Mouse (Mus musculus): Measurements from ENCODE around the gene Pex6. TPM values are rescaled to one million over a fixed set of nuclear protein-coding genes. Genes with fewer than 3 reads are reported as not detected.

Pex6 gene
- polyA plus RNA-seq, 1 experiment from 2014 or later = 18.1 TPM

- Histone ChIP-seq H3K27ac (replicated peaks; ENCODE audit: low read depth, low read length) (peak overlapping the region; percentile 77), H3K27me3 (ENCODE audit: control insufficient read depth, insufficient read depth, low read length) (no peaks in the 10 kb centered on the region), H3K4me1 (ENCODE audit: control insufficient read depth, insufficient read depth, low read length) (peaks cover 15% of the 10 kb centered on the region), H3K4me2 (ENCODE audit: low read depth, severe bottlenecking) (peak overlapping the region; percentile 72), H3K36me3 (ENCODE audit: control insufficient read depth, insufficient read depth, low read length) (peaks cover 4% of the 10 kb centered on the region; the same call in 1 of the 2 replicates), H3K4me3 (ENCODE audit: low read depth, low read length) (peak overlapping the region; percentile 91), H3K9ac (ENCODE audit: low read length) (peak overlapping the region; percentile 85), H3K9me3 (ENCODE audit: control insufficient read depth, low read length) (no peaks in the 10 kb centered on the region)
- DNase-seq (ENCODE audit: low spot score) (no peak), ATAC-seq (ENCODE audit: insufficient number of reproducible peaks, low FRiP score, low TSS enrichment, low read depth) (peak; percentile 82)
- WGBS = 5% methylated on average over 40 of the region's 41 CpGs
Measured at GRCm38 (mm10) chr17:46703971-46704886, 7.0 kb upstream of the Pex6 start.

GRCm38 (mm10) chr17:46704887-46705835 is 6.1 kb upstream of the Pex6 start, which contains the start of gene Ppp2r5d:
TSS of gene Ppp2r5d (minus strand) at chr17:46705111.
- under 1% methylated on average over 48 of the region's 48 CpGs for WGBS
- Histone ChIP-seq H3K9ac (ENCODE audit: low read length) (peak within 1 kb of the TSS; percentile 85), H3K27ac (replicated peaks; ENCODE audit: low read depth, low read length) (peak within 1 kb of the TSS; percentile 77), H3K4me3 (ENCODE audit: low read depth, low read length) (peak within 1 kb of the TSS; percentile 91), H3K4me1 (ENCODE audit: control insufficient read depth, insufficient read depth, low read length) (peaks cover 15% of the 10 kb centered on the region), H3K9me3 (ENCODE audit: control insufficient read depth, low read length) (no peaks in the 10 kb centered on the region), H3K4me2 (ENCODE audit: low read depth, severe bottlenecking) (peak within 1 kb of the TSS; percentile 72), H3K27me3 (ENCODE audit: control insufficient read depth, insufficient read depth, low read length) (no peaks in the 10 kb centered on the region), H3K36me3 (ENCODE audit: control insufficient read depth, insufficient read depth, low read length) (0 out of 2 replicates have a peak, but pooled peaks cover 2% of the 10 kb centered on the region)
- ATAC-seq (ENCODE audit: insufficient number of reproducible peaks, low FRiP score, low TSS enrichment, low read depth) (peak; percentile 95), DNase-seq (ENCODE audit: low spot score) (peak; percentile 97)

GRCm38 (mm10) chr17:46706375-46707089 is 4.7 kb upstream of the Pex6 start:
- Histone ChIP-seq H3K4me3 (ENCODE audit: low read depth, low read length) (no peak overlapping the region), H3K9ac (ENCODE audit: low read length) (no peak overlapping the region), H3K4me2 (ENCODE audit: low read depth, severe bottlenecking) (no peak overlapping the region), H3K9me3 (ENCODE audit: control insufficient read depth, low read length) (no peaks in the 10 kb centered on the region), H3K36me3 (ENCODE audit: control insufficient read depth, insufficient read depth, low read length) (no peaks in the 10 kb centered on the region), H3K4me1 (ENCODE audit: control insufficient read depth, insufficient read depth, low read length) (peaks cover 15% of the 10 kb centered on the region), H3K27me3 (ENCODE audit: control insufficient read depth, insufficient read depth, low read length) (no peaks in the 10 kb centered on the region), H3K27ac (replicated peaks; ENCODE audit: low read depth, low read length) (no peak overlapping the region)
- ATAC-seq (ENCODE audit: insufficient number of reproducible peaks, low FRiP score, low TSS enrichment, low read depth) = no peak
- DNase-seq (ENCODE audit: low spot score) = no peak
- WGBS = 94% methylated on average over 14 of the region's 14 CpGs

GRCm38 (mm10) chr17:46711612-46712271 is 479 bp downstream of the Pex6 start:
- Histone ChIP-seq H3K4me1 (ENCODE audit: control insufficient read depth, insufficient read depth, low read length) (peaks cover 8% of the 10 kb centered on the region; the same call in 1 of the 2 replicates), H3K27ac (replicated peaks; ENCODE audit: low read depth, low read length) (peak overlapping the region; percentile 21; the same call in 1 of the 2 replicates), H3K9ac (ENCODE audit: low read length) (peak overlapping the region; percentile 88), H3K4me3 (ENCODE audit: low read depth, low read length) (peak overlapping the region; percentile 97), H3K27me3 (ENCODE audit: control insufficient read depth, insufficient read depth, low read length) (no peaks in the 10 kb centered on the region), H3K36me3 (ENCODE audit: control insufficient read depth, insufficient read depth, low read length) (peaks cover 11% of the 10 kb centered on the region), H3K9me3 (ENCODE audit: control insufficient read depth, low read length) (no peaks in the 10 kb centered on the region), H3K4me2 (ENCODE audit: low read depth, severe bottlenecking) (peak overlapping the region; percentile 99)
- WGBS = under 1% methylated on average over 60 of the region's 76 CpGs
- peak; percentile 19; the same call in 1 of the 2 replicates for ATAC-seq (ENCODE audit: insufficient number of reproducible peaks, low FRiP score, low TSS enrichment, low read depth)
- no peak for DNase-seq (ENCODE audit: low spot score)

- Histone ChIP-seq H3K36me3 (ENCODE audit: control insufficient read depth, insufficient read depth, low read length) (peaks cover 11% of the 10 kb centered on the region), H3K4me1 (ENCODE audit: control insufficient read depth, insufficient read depth, low read length) (peaks cover 8% of the 10 kb centered on the region; the same call in 1 of the 2 replicates), H3K9ac (ENCODE audit: low read length) (peak overlapping the region; percentile 88; the same call in 1 of the 2 replicates), H3K27ac (replicated peaks; ENCODE audit: low read depth, low read length) (no peak overlapping the region), H3K4me2 (ENCODE audit: low read depth, severe bottlenecking) (peak overlapping the region; percentile 99), H3K4me3 (ENCODE audit: low read depth, low read length) (peak overlapping the region; percentile 97), H3K9me3 (ENCODE audit: control insufficient read depth, low read length) (no peaks in the 10 kb centered on the region), H3K27me3 (ENCODE audit: control insufficient read depth, insufficient read depth, low read length) (no peaks in the 10 kb centered on the region)
- DNase-seq (ENCODE audit: low spot score) = no peak
- 75% methylated on average over 7 of the region's 7 CpGs for WGBS
- no peak for ATAC-seq (ENCODE audit: insufficient number of reproducible peaks, low FRiP score, low TSS enrichment, low read depth)
Measured at GRCm38 (mm10) chr17:46712442-46712841, 1.2 kb downstream of the Pex6 start.

GRCm38 (mm10) chr17:46713849-46714248 is 2.6 kb downstream of the Pex6 start:
- H3K9me3 ChIP-seq (ENCODE audit: control insufficient read depth, low read length) = no peaks in the 10 kb centered on the region
- 92% methylated on average over 9 of the region's 9 CpGs for WGBS
- no peak overlapping the region for H3K4me2 ChIP-seq (ENCODE audit: low read depth, severe bottlenecking)
- H3K4me1 ChIP-seq (ENCODE audit: control insufficient read depth, insufficient read depth, low read length) = peaks cover 8% of the 10 kb centered on the region; the same call in 1 of the 2 replicates
- no peaks in the 10 kb centered on the region for H3K27me3 ChIP-seq (ENCODE audit: control insufficient read depth, insufficient read depth, low read length)
- no peak overlapping the region for H3K4me3 ChIP-seq (ENCODE audit: low read depth, low read length)
- H3K27ac ChIP-seq (replicated peaks; ENCODE audit: low read depth, low read length) = no peak overlapping the region
- ATAC-seq (ENCODE audit: insufficient number of reproducible peaks, low FRiP score, low TSS enrichment, low read depth) (no peak), DNase-seq (ENCODE audit: low spot score) (no peak)
- H3K36me3 ChIP-seq (ENCODE audit: control insufficient read depth, insufficient read depth, low read length) = peaks cover 11% of the 10 kb centered on the region
- no peak overlapping the region for H3K9ac ChIP-seq (ENCODE audit: low read length)

- Histone ChIP-seq H3K27me3 (ENCODE audit: control insufficient read depth, insufficient read depth, low read length) (no peaks in the 10 kb centered on the region), H3K27ac (replicated peaks; ENCODE audit: low read depth, low read length) (no peak overlapping the region), H3K9me3 (ENCODE audit: control insufficient read depth, low read length) (no peaks in the 10 kb centered on the region), H3K4me3 (ENCODE audit: low read depth, low read length) (no peak overlapping the region), H3K4me2 (ENCODE audit: low read depth, severe bottlenecking) (no peak overlapping the region), H3K36me3 (ENCODE audit: control insufficient read depth, insufficient read depth, low read length) (peaks cover 11% of the 10 kb centered on the region), H3K4me1 (ENCODE audit: control insufficient read depth, insufficient read depth, low read length) (peaks cover 8% of the 10 kb centered on the region; the same call in 1 of the 2 replicates), H3K9ac (ENCODE audit: low read length) (no peak overlapping the region)
- ATAC-seq (ENCODE audit: insufficient number of reproducible peaks, low FRiP score, low TSS enrichment, low read depth) (no peak), DNase-seq (ENCODE audit: low spot score) (no peak)
- 90% methylated on average over 11 of the region's 11 CpGs for WGBS
Measured at GRCm38 (mm10) chr17:46714756-46715481, 3.7 kb downstream of the Pex6 start.
